Mouse (Mus musculus): ENCODE data around the gene Olfr92. TPM values are rescaled to one million over a fixed set of nuclear protein-coding genes. Genes with fewer than 3 reads are reported as not detected.

The Olfr92 gene
- total RNA-seq, 2 experiments from 2014 or later, result not detected

DNA sequence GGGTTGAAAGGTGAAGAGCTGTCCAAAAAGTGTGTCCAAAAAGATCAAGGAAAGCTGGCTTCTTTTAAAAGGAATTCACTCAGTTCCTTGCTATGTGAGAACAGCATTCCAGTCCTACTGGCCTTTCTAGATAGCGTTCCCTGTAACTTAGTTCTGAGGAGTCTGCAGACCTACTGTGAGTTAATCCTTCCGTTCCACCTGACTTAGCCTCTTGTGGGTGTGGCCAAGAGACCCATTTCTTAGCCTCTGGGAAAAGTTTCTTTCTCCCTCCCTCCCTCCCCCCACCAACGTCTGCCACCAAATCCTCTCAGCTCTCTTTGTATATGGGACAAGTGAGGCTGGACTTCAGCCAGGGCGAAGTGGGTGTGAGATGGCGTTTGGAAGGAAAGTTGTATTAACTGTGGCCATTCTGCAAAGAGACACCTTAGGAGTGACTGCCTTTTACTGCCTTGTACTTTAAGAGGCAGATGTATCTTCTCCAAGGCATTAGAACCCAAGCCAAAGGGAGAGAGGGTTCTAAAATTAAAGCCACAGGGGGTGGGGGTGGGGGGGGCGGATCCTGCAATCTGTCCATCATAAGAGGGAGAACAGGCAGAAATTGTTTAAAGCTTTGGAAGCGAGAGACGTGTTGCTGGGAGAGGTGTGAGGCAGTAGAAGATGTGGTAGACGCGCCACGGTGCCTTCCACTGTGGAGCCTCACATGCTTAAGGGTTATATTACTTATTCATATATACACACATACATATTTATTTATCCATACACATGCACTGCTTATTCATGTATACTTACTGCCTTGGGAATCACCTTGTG, 56.0 kb downstream of the Olfr92 start:
- intact Hi-C loops (cut with DNase I), result no loop called here
- DNase-seq (ENCODE audit: low spot score in 2 of 2), result no peak

GRCm38 (mm10) chr17:37063063-37063462, 56.8 kb downstream of the Olfr92 start:
- no peak for DNase-seq (ENCODE audit: low spot score in 2 of 2)
- intact Hi-C loops (cut with DNase I), result no loop called here

- intact Hi-C loops (cut with DNase I), result no loop called here
- no peak for DNase-seq (ENCODE audit: low spot score in 2 of 2)
Observed at GRCm38 (mm10) chr17:37062101-37062641, 57.7 kb downstream of the Olfr92 start.

- intact Hi-C loops (cut with DNase I), result no loop called here
- DNase-seq (ENCODE audit: low spot score in 2 of 2), result no peak
Observed at GRCm38 (mm10) chr17:37061435-37061834, 58.5 kb downstream of the Olfr92 start.

Other genes with a start within 250 kb of the Olfr92 start
- not detected for gene Trim40, start 230.0 kb downstream of the Olfr92 start, total RNA-seq (2021)
- gene Trim31, start 222.0 kb downstream of the Olfr92 start, total RNA-seq (2021), result not detected
- gene Rnf39, start 177.2 kb downstream of the Olfr92 start, total RNA-seq (2021), result 1 to 10 TPM; 2.1 to 3.5 TPM
- 100 to 1,000 TPM; 108 to 109 TPM for gene Ppp1r11, start 168.3 kb downstream of the Olfr92 start, total RNA-seq (2021)
- 10 to 100 TPM; 28.4 to 31.8 TPM for gene Znrd1, start 161.5 kb downstream of the Olfr92 start, total RNA-seq (2021)
- 1 to 10 TPM; 4.3 to 4.6 TPM for gene Znrd1as, start 161.5 kb downstream of the Olfr92 start, total RNA-seq (2021)
- not detected for gene 2410137M14Rik, start 138.9 kb downstream of the Olfr92 start, total RNA-seq (2021)
- 1 to 10 TPM; 1.9 to 2.7 TPM for gene H2-M5, start 130.6 kb downstream of the Olfr92 start, total RNA-seq (2021)
- 10 to 100 TPM; 25.9 to 27.9 TPM for gene Zfp57, start 118.9 kb downstream of the Olfr92 start, total RNA-seq (2021)
- gene Mog, start 96.7 kb downstream of the Olfr92 start, total RNA-seq (2021), result 10 to 100 TPM; 23.9 to 46.1 TPM
- 100 to 1,000 TPM; 629 to 637 TPM for gene Gabbr1, start 74.1 kb downstream of the Olfr92 start, total RNA-seq (2021)
- under 1 TPM in 1 of 2 experiments, not detected in 1; 0.13 TPM for gene Olfr90, start 31.6 kb downstream of the Olfr92 start, total RNA-seq (2021)
- not detected for gene Olfr91, start 21.8 kb downstream of the Olfr92 start, total RNA-seq (2021)
- not detected for gene Olfr93, start 41.4 kb upstream of the Olfr92 start, total RNA-seq (2021)
- not detected for gene Ubd, start 73.8 kb upstream of the Olfr92 start, total RNA-seq (2021)
- not detected for gene Olfr94, start 80.9 kb upstream of the Olfr92 start, total RNA-seq (2021)
- not detected for gene Olfr95, start 93.0 kb upstream of the Olfr92 start, total RNA-seq (2021)
- gene Olfr96, start 100.1 kb upstream of the Olfr92 start, total RNA-seq (2021), result not detected
- gene Olfr97, start 117.2 kb upstream of the Olfr92 start, total RNA-seq (2021), result not detected
- gene Olfr98, start 143.7 kb upstream of the Olfr92 start, total RNA-seq (2021), result not detected
- 1 to 10 TPM; 2.7 to 4.1 TPM for gene H2-M3, start 150.1 kb upstream of the Olfr92 start, total RNA-seq (2021)
- not detected for gene Olfr99, start 163.4 kb upstream of the Olfr92 start, total RNA-seq (2021)
- not detected for gene Olfr101, start 184.2 kb upstream of the Olfr92 start, total RNA-seq (2021)
- gene Olfr102, start 197.0 kb upstream of the Olfr92 start, total RNA-seq (2021), result not detected
- gene Olfr103, start 219.6 kb upstream of the Olfr92 start, total RNA-seq (2021), result not detected
- gene Olfr104-ps, start 239.5 kb upstream of the Olfr92 start, total RNA-seq (2021), result not detected

Data from left cerebral cortex, postnatal 14 days (tissue).